Comparison of ENCODE assay signal across 9 mouse cellular contexts in genomic region chrX:8222678-8223421, GRCm38 (mm10). TPM values are rescaled to one million over a fixed set of nuclear protein-coding genes. Genes with fewer than 3 reads are reported as not detected.
DNase-seq lines count a peak whose midpoint lies in the region; ATAC-seq lines count a peak whose summit lies in the region.
"Had no signal": no experiment of that assay in that cellular context is flagged by ENCODE, and none has a peak within 500 bp of the region (broad histone marks: within the 10 kb centered on the region; RNA-seq: fewer than 3 reads in every experiment).

No protein-coding gene starts in this region.

- 51% methylated on average over 7 of the region's 7 CpGs for WGBS in liver, embryonic 11.5 days

- no peak overlapping the region for H3K4me3 ChIP-seq in liver, embryonic 11.5 days (ENCODE audit: low read depth, low read length)

- H3K27ac ChIP-seq in liver, embryonic 11.5 days (ENCODE audit: low read depth, low read length), result no peak overlapping the region

- no peaks in the 10 kb centered on the region for H3K4me1 ChIP-seq in liver, embryonic 11.5 days (replicated peaks; ENCODE audit: control insufficient read depth, insufficient read depth, low read length)

- no peak overlapping the region for H3K4me2 ChIP-seq in liver, embryonic 11.5 days

- DNase-seq in cerebellum, postnatal 4 days (ENCODE audit: low spot score in 2 of 2), result no peak
- DNase-seq in left cerebral cortex, adult 18-20 months (ENCODE audit: low spot score in 2 of 2), result peak; percentile 12 to 15
- no peak for DNase-seq in left cerebral cortex, adult 11 months (ENCODE audit: low spot score)
- peak; percentile 36 to 55 for DNase-seq in cerebellum, postnatal 36 days
- peak; percentile 34 to 42 for DNase-seq in right cerebral cortex, postnatal 10 days (ENCODE audit: low spot score in 2 of 2)
- DNase-seq in liver, embryonic 11.5 days (ENCODE audit: low spot score), result no peak
- no peak for DNase-seq in kidney, postnatal 4 days
- DNase-seq: B cell, adult 2 months had no signal

- no peaks in the 10 kb centered on the region; the same call in 1 of the 2 replicates for H3K27me3 ChIP-seq in liver, embryonic 11.5 days (replicated peaks; ENCODE audit: control insufficient read depth, insufficient read depth, low read length)

- H3K9ac ChIP-seq in liver, embryonic 11.5 days (ENCODE audit: low read depth, low read length), result no peak overlapping the region

- no peaks in the 10 kb centered on the region for H3K36me3 ChIP-seq in liver, embryonic 11.5 days (ENCODE audit: control insufficient read depth, insufficient read depth, low read length)

- peak; percentile 40; the same call in 1 of the 2 replicates for ATAC-seq in cerebellum, adult (ENCODE audit: insufficient number of reproducible peaks, low FRiP score, low TSS enrichment)
- ATAC-seq in liver, embryonic 11.5 days (replicated peaks; ENCODE audit: low FRiP score), result no peak

- no peaks in the 10 kb centered on the region for H3K9me3 ChIP-seq in liver, embryonic 11.5 days (ENCODE audit: control insufficient read depth, low read length)

RNA-seq across cellular contexts. Expression of gene Porcn, which starts 16.5 kb away (rescaled TPM):
- 10 to 100 TPM; 67.6 to 77.9 TPM for total RNA-seq in left cerebral cortex, adult 18-20 months (2021)
- 2.4 and 2.8 TPM in 2 replicates for polyA plus RNA-seq in liver, embryonic 11.5 days (2014; fragmentation: Nextera tagmentation; extraction: Ambion mirVana)

RNA-seq across cellular contexts. Expression of gene Ftsj1, which starts 29.4 kb away (rescaled TPM):
- total RNA-seq in left cerebral cortex, adult 18-20 months (2021), result 10 to 100 TPM; 24.2 to 25.0 TPM
- polyA plus RNA-seq in liver, embryonic 11.5 days (2014; fragmentation: Nextera tagmentation; extraction: Ambion mirVana), result 59.6 and 62.7 TPM in 2 replicates

RNA-seq across cellular contexts. Expression of gene Ebp, which starts 29.5 kb away (rescaled TPM):
- total RNA-seq in left cerebral cortex, adult 18-20 months (2021), result 10 to 100 TPM; 32.9 to 36.9 TPM
- polyA plus RNA-seq in liver, embryonic 11.5 days (2014; fragmentation: Nextera tagmentation; extraction: Ambion mirVana), result 54.7 and 55.6 TPM in 2 replicates

RNA-seq across cellular contexts. Expression of gene Tbc1d25, which starts 46.9 kb away (rescaled TPM):
- 10 to 100 TPM; 16.8 to 18.0 TPM for total RNA-seq in left cerebral cortex, adult 18-20 months (2021)
- 10.5 and 11.1 TPM in 2 replicates for polyA plus RNA-seq in liver, embryonic 11.5 days (2014; fragmentation: Nextera tagmentation; extraction: Ambion mirVana)

RNA-seq across cellular contexts. Expression of gene Slc38a5, which starts 48.1 kb away (rescaled TPM):
- 1 to 10 TPM; 1.8 to 4.3 TPM for total RNA-seq in left cerebral cortex, adult 18-20 months (2021)
- polyA plus RNA-seq in liver, embryonic 11.5 days (2014; fragmentation: Nextera tagmentation; extraction: Ambion mirVana), result 77.7 and 84.1 TPM in 2 replicates

Comparison
In these comparisons a context has a peak if more than half of its experiments do, and no peak if none do; other contexts are left out.
1. DNase-seq: peak in left cerebral cortex, adult 18-20 months (2 of 2), cerebellum, postnatal 36 days (2 of 2) and right cerebral cortex, postnatal 10 days (2 of 2); none in cerebellum, postnatal 4 days (0 of 2), left cerebral cortex, adult 11 months (single experiment), liver, embryonic 11.5 days (single experiment) and kidney, postnatal 4 days (0 of 2).